Mouse (Mus musculus) adrenal gland, postnatal 36 days (tissue): ENCODE measurements around the gene Cntln. TPM values are rescaled to one million over a fixed set of nuclear protein-coding genes. Genes with fewer than 3 reads are reported as not detected.

ENCODE experiments used
- DNase-seq, 2 experiments: peaks; one replicate each; pipeline ENCODE4 v3.0.0; 2021; ENCODE audit warnings: mixed read lengths in 1 of 2
- total RNA-seq, 2 experiments: library from RNA; stranded (reverse); gene quantifications; 2 replicates each; pipeline ENCODE4 v1.2.3; 2021

The Cntln gene
- total RNA-seq, 2 experiments from 2014 or later: 7.9 to 12.0 TPM

GRCm38 (mm10) chr4:85049933-85050553 is 165.9 kb downstream of the Cntln start:
- no peak for DNase-seq

GRCm38 (mm10) chr4:85054616-85055015 is 170.5 kb downstream of the Cntln start:
- DNase-seq: no peak

DNA sequence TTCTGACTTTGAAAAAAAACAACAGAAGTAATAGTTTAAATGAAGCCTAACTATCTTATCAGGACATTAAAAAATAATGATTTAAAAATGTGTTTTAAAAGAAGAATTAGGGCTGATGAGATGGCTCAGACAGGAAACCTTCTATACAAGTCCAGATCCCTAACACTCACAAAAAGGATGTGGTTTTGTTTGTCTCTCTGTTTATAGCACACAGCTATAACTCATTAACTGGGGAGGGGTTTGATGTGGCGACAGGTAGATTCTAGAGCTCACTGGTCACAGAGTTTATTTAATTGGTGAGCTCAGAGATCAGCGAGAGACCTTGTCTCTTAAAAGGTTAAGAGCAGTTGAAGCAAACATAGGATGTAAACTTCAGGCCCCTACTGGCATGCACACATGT is 175.5 kb downstream of the Cntln start:
- DNase-seq: no peak

DNA sequence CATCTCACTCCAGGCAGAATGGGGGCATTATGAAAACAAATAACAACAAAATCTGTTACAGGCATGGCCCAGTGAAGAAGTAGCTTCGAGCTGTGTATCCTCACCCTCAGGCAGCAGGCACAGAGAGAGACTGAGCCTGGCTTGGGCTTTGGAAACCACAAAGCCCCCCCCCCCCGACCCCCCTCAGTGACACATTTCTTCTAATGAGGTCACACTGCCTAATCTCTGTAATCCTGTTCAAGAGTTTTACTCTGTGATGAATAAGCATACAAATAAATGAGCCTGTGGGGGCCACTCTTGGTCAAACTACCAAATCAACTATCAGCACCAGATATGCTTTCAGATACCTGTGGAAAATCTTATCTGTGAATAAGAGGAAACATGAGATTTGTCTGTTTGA is 177.6 kb downstream of the Cntln start:
- no peak for DNase-seq

DNA sequence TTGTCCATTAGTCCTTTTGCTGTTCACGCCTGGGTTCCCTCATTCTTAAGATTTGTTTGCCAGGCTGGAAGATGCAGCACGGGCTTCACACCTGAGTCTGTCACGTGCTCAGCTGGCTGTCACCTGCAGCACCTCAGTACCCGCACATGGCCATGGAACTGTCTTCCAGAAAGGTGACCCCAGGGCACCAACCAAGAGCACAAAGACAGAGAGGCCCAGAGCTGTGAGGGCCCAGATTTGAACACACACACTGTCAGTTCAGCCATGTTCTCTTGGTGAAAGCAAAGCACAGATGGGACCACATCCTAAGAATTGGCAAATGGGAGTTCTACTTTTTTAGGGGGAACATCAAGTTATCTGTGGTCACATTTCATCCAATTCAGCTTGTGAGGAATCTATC is 211.9 kb downstream of the Cntln start:
- DNase-seq: no peak

DNA sequence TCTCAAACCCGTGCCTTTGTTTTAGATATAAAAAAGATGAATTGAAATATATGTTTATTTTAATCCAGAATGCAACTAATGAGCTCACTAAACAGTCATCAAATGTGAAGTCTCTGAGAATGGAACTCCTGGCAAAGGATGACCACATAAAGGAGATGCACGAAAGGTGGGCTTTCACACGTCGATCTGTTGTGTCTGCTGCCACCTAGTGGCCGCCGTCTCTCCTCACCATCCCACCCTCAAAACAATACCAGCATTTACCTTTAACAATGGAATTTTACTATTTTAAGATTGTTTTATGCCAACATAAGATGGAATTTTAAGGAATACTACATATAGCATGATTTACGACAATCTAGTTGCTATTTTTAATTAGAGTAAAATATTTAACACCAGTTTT is 212.6 kb downstream of the Cntln start:
- DNase-seq: peak; percentile 32 to 71

- DNase-seq: no peak
Measured at GRCm38 (mm10) chr4:85102168-85102567, 218.1 kb downstream of the Cntln start.

- DNase-seq: no peak
Measured at GRCm38 (mm10) chr4:85106416-85106815, 222.3 kb downstream of the Cntln start.

- no peak for DNase-seq
Measured at GRCm38 (mm10) chr4:85106961-85107360, 222.9 kb downstream of the Cntln start.

DNA sequence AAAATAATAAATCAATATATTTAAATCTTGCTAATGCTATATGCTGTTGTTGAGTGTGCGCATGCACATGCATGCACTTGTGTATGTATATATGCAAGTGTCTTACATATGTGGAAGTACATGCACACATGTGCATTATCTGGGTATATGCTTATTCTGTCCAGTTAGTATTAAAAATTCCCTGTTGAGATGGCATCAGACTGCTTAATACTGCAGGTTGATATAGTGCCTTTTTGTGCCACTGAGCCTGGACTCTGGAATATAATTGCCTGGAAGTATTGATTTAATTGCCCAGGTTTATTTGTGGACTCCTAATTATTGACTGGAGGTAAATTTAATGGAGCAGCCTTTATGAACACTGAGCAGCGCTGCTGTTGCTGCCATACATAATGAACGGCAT is 236.2 kb downstream of the Cntln start:
- DNase-seq: no peak

DNA sequence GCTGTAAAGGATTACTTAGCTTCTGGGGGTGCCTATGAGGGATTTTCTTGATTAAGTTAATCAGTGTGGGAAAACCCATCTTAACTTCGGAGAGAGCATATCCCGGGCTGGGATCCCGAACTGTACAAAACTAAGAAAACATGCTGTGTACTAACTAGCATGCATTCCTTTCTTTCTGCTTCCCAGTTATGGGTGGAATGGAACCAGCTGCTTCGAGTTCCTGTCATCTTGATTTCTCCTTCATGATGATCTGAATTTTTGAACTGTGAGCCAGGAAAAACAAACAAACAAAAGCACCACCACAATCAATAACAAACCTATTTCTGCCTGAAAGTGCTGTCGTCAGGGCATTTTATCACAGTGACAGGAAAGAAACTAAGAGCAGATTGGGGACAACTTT is 265.6 kb downstream of the Cntln start:
- no peak for DNase-seq

GRCm38 (mm10) chr4:85151881-85152280 is 267.8 kb downstream of the Cntln start:
- no peak for DNase-seq

DNA sequence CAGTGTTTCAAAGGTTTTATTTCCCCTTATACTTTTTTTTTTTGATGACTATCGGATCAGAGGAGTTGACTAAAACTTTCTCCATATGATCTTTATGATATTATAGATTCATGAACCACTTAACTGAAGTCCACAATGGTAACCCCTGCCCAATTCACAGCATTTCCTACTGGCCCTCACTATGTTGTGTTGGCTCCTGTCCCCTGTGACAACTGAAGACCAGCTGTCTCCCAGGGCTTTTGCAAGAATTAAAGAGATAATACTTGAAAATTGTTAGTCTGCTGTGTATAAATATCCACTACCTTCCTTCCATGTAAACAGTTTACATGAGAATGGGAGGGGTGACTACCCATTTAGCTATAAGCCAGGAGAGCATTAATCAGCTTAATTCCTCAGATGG is 270.3 kb downstream of the Cntln start:
- DNase-seq: no peak

- no peak for DNase-seq
Measured at GRCm38 (mm10) chr4:85161156-85161555, 277.0 kb downstream of the Cntln start.

- peak; percentile 61 to 71 for DNase-seq
Measured at GRCm38 (mm10) chr4:85162468-85163312, 278.6 kb downstream of the Cntln start.

GRCm38 (mm10) chr4:85163313-85163615 is 279.2 kb downstream of the Cntln start:
- no peak for DNase-seq

DNA sequence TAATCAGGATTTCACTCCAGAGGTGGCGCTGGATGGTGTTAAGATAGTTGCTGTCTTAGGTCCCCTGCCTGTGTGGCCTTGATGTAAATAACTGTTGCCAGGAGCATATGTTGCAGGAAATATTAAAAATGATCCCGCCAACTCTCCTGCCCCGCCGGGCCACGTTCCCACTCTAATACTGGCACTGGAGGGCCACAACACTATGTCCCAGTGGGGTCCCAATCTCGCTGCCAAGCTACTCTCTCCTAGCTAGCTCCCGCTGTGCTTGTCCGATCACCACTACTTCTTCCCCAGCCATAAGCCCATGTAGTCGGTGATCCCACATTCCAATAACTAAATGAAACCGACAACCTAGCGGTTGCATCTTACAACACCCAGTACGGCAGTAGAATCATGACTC is 283.9 kb downstream of the Cntln start:
- no peak for DNase-seq

DNA sequence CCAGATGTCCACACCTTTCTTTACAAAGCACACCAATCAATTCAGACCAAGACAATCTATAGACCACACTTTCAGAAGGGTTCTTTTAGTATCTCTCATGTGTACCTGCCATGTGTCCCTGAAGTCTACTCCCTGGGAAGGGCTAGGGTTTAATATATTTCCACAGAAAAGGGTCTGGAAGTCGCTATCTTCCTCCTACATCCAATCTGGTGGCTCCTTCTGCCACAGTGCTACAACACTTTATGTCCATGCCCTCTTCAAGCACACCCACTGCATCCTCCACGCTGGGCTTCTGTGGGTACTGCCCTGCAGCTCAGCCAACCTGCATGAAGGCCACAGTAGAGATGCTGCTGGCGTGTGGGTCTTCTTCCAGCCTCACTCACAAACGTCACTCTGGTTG is 291.4 kb downstream of the Cntln start:
- DNase-seq: no peak

GRCm38 (mm10) chr4:85178394-85179051 is 294.4 kb downstream of the Cntln start:
- DNase-seq: no peak
